Comparison of ENCODE assay signal across 14 mouse cellular contexts in genomic region chr3:56362543-56362942, GRCm38 (mm10).
DNase-seq lines count a peak whose midpoint lies in the region; ATAC-seq and TF ChIP-seq lines count a peak whose summit lies in the region.
"Had no signal": no experiment of that assay in that cellular context is flagged by ENCODE, and none has a peak within 500 bp of the region (broad histone marks: within the 10 kb centered on the region; RNA-seq: fewer than 3 reads in every experiment).

No protein-coding gene starts in this region.

- peak overlapping the region; percentile 83 for H3K27ac ChIP-seq in forebrain, embryonic 15.5 days (replicated peaks)
- no peak overlapping the region for H3K27ac ChIP-seq in forebrain, embryonic 12.5 days
- peak overlapping the region; percentile 88 for H3K27ac ChIP-seq in layer of hippocampus, adult 2 months
- H3K27ac ChIP-seq: embryonic facial prominence, embryonic 12.5 days had no signal

- no peak overlapping the region for H3K4me2 ChIP-seq in forebrain, embryonic 15.5 days (replicated peaks)
- no peak overlapping the region for H3K4me2 ChIP-seq in forebrain, embryonic 12.5 days
- H3K4me2 ChIP-seq: embryonic facial prominence, embryonic 12.5 days; lung, embryonic 14.5 days had no signal

- no peaks in the 10 kb centered on the region for H3K36me3 ChIP-seq in forebrain, embryonic 15.5 days
- H3K36me3 ChIP-seq in forebrain, embryonic 12.5 days (replicated peaks) = no peaks in the 10 kb centered on the region
- H3K36me3 ChIP-seq: embryonic facial prominence, embryonic 12.5 days had no signal

- H3K4me3 ChIP-seq in forebrain, embryonic 15.5 days = no peak overlapping the region
- H3K4me3 ChIP-seq in forebrain, embryonic 12.5 days (replicated peaks) = no peak overlapping the region
- no peak overlapping the region for H3K4me3 ChIP-seq in layer of hippocampus, adult 2 months
- H3K4me3 ChIP-seq: embryonic facial prominence, embryonic 12.5 days; megakaryocyte, embryonic 14.5 days had no signal

- no peaks in the 10 kb centered on the region; the same call in 1 of the 2 replicates for H3K9me3 ChIP-seq in forebrain, embryonic 15.5 days
- no peaks in the 10 kb centered on the region for H3K9me3 ChIP-seq in forebrain, embryonic 12.5 days
- H3K9me3 ChIP-seq: embryonic facial prominence, embryonic 12.5 days had no signal

- no peak for TF ChIP-seq CTCF in brain, embryonic 14.5 days (IDR thresholded peaks at IDR 0.05; ENCODE audit: borderline replicate concordance, extremely low read depth, insufficient read depth, insufficient read length)
- TF ChIP-seq CTCF in layer of hippocampus, adult 2 months (conservative IDR thresholded peaks at IDR 0.05) = no peak

- H3K9ac ChIP-seq in forebrain, embryonic 15.5 days (replicated peaks) = no peak overlapping the region
- no peak overlapping the region for H3K9ac ChIP-seq in forebrain, embryonic 12.5 days
- H3K9ac ChIP-seq: embryonic facial prominence, embryonic 12.5 days; lung, embryonic 14.5 days had no signal

- no peaks in the 10 kb centered on the region for H3K27me3 ChIP-seq in forebrain, embryonic 15.5 days
- H3K27me3 ChIP-seq in forebrain, embryonic 12.5 days = no peaks in the 10 kb centered on the region
- H3K27me3 ChIP-seq: embryonic facial prominence, embryonic 12.5 days; megakaryocyte, embryonic 14.5 days had no signal

- intact Hi-C loops in left cerebral cortex, postnatal 14 days (cut with DNase I) = loop anchor here (10.0 kb wide), 1 partner anchor 422 kb away; no protein-coding TSS in a partner anchor

- DNase-seq in brain, embryonic 14.5 days (ENCODE audit: low read depth) = peak; percentile 85
- peak; percentile 45 to 84 for DNase-seq in layer of hippocampus, adult 2 months (ENCODE audit: low spot score in 2 of 2)
- peak; percentile 55 to 75 for DNase-seq in left cerebral cortex, postnatal 14 days (ENCODE audit: low spot score in 2 of 2)
- no peak for DNase-seq in neural tube, embryonic 10.5 days (ENCODE audit: extremely low spot score, low spot score)
- DNase-seq in liver = no peak
- DNase-seq: cerebellum, adult 11-12 months; lung, embryonic 14.5 days had no signal

- 55% methylated on average over 2 of the region's 2 CpGs for WGBS in forebrain, embryonic 15.5 days
- 77% methylated on average over 2 of the region's 2 CpGs for WGBS in forebrain, embryonic 12.5 days

- ATAC-seq in forebrain, embryonic 15.5 days (replicated peaks) = peak; percentile 95
- no peak for ATAC-seq in forebrain, embryonic 12.5 days (ENCODE audit: low FRiP score)
- ATAC-seq in cerebellum, adult (ENCODE audit: insufficient number of reproducible peaks, low FRiP score, low TSS enrichment) = no peak
- ATAC-seq: activated CD4-positive, CD25-positive, alpha-beta regulatory T cell, adult 4 months; inflammation-experienced regulatory T-cells, adult 6 months had no signal

- peaks cover 9% of the 10 kb centered on the region; the same call in 1 of the 2 replicates for H3K4me1 ChIP-seq in forebrain, embryonic 15.5 days
- no peaks in the 10 kb centered on the region for H3K4me1 ChIP-seq in forebrain, embryonic 12.5 days
- H3K4me1 ChIP-seq: embryonic facial prominence, embryonic 12.5 days had no signal

- TF ChIP-seq POLR2A in brain, embryonic 14.5 days (IDR thresholded peaks at IDR 0.05; ENCODE audit: borderline replicate concordance, extremely low read depth, insufficient read depth, insufficient read length, poor library complexity, severe bottlenecking) = no peak

Comparison
In these comparisons a context has a peak if more than half of its experiments do, and no peak if none do; other contexts are left out.
1. DNase-seq: peak in brain, embryonic 14.5 days (single experiment), layer of hippocampus, adult 2 months (2 of 2) and left cerebral cortex, postnatal 14 days (2 of 2); none in neural tube, embryonic 10.5 days (single experiment) and liver (single experiment).